Mouse (Mus musculus): ENCODE results near the gene Sla2. TPM values are rescaled to one million over a fixed set of nuclear protein-coding genes. Genes with fewer than 3 reads are reported as not detected.

Gene Sla2
- polyA plus RNA-seq, 1 experiment from 2014 or later, result 0.21 TPM

DNA sequence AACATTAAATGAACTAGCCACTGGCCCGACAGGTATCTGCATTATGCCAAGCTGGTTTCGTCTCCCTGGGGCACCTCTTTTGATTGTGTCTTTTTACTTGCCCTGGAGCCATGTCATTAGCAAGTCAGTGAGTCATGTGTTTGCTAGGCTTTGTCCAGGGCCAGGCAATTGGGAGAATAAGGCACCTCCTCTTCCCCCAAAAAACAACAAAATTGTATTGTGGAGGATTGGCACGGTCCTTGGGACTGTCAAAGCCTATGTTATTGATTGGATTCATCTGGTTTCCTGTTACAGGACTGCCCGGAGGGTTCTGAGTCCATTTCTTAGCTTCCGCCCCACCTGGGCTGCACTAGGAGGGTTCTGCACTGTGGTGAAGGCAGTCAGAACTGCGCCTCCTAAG lies 39.3 kb downstream of the Sla2 start:
- WGBS, result 74% methylated on average over 6 of the region's 6 CpGs

DNA sequence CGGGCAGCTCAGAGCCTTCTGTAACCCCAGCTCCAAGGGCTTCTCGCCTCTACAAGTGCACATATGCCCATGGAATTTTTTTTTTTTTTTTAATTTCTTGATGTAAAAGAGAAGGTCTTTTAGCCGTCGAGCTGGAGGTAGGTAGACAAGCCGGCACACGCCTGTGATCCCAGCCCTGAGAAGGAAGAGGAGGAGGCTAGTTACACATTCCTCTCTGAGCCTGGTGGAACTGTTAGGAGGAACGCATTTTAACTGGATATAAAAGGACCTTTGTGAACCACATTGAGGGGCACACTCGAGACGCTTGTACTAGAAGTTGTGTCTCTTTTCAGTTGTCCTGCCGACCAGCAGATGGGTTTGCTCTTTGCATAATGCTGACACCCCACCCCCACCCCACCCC lies 42.3 kb downstream of the Sla2 start:
- no peak overlapping the region for H3K4me2 ChIP-seq
- no peaks in the 10 kb centered on the region for H3K9me3 ChIP-seq (ENCODE audit: low read depth, low read length)
- H3K4me3 ChIP-seq (ENCODE audit: low read depth, low read length), result no peak overlapping the region
- 33% methylated on average over 10 of the region's 10 CpGs for WGBS
- DNase-seq (peak; percentile 24), ATAC-seq (ENCODE audit: insufficient read depth) (no peak)
- H3K36me3 ChIP-seq (ENCODE audit: insufficient read depth), result peaks cover 55% of the 10 kb centered on the region
- TF ChIP-seq CTCF (IDR thresholded peaks at IDR 0.05; ENCODE audit: low read depth), result no peak
- H3K4me1 ChIP-seq (ENCODE audit: insufficient read depth), result peaks cover 36% of the 10 kb centered on the region
- no peak overlapping the region; the same call in 1 of the 2 replicates for H3K9ac ChIP-seq
- no peaks in the 10 kb centered on the region for H3K27me3 ChIP-seq (ENCODE audit: insufficient read depth, low read length)
- peak overlapping the region; percentile 64 for H3K27ac ChIP-seq (ENCODE audit: low read depth)

More for the DNA sequence above, 39.3 kb downstream of the Sla2 start:
- no peak for TF ChIP-seq CTCF (IDR thresholded peaks at IDR 0.05; ENCODE audit: low read depth)
- H3K9ac ChIP-seq, result no peak overlapping the region
- DNase-seq (no peak), ATAC-seq (ENCODE audit: insufficient read depth) (no peak)
- H3K36me3 ChIP-seq (ENCODE audit: insufficient read depth), result peaks cover 82% of the 10 kb centered on the region
- no peak overlapping the region for H3K4me3 ChIP-seq (ENCODE audit: low read depth, low read length)
- H3K4me1 ChIP-seq (ENCODE audit: insufficient read depth), result peaks cover 26% of the 10 kb centered on the region
- no peak overlapping the region for H3K4me2 ChIP-seq
- no peak overlapping the region for H3K27ac ChIP-seq (ENCODE audit: low read depth)
- H3K27me3 ChIP-seq (ENCODE audit: insufficient read depth, low read length), result no peaks in the 10 kb centered on the region
- H3K9me3 ChIP-seq (ENCODE audit: low read depth, low read length), result no peaks in the 10 kb centered on the region

GRCm38 (mm10) chr2:156843331-156843730 lies 43.7 kb downstream of the Sla2 start:
- no peak for ATAC-seq (ENCODE audit: insufficient read depth)
- H3K9ac ChIP-seq, result no peak overlapping the region
- 65% methylated on average over 10 of the region's 10 CpGs for WGBS
- H3K36me3 ChIP-seq (ENCODE audit: insufficient read depth), result peaks cover 41% of the 10 kb centered on the region
- no peak for TF ChIP-seq CTCF (IDR thresholded peaks at IDR 0.05; ENCODE audit: low read depth)
- H3K4me3 ChIP-seq (ENCODE audit: low read depth, low read length), result no peak overlapping the region; the same call in 1 of the 2 replicates
- no peak overlapping the region for H3K27ac ChIP-seq (ENCODE audit: low read depth)
- H3K27me3 ChIP-seq (ENCODE audit: insufficient read depth, low read length), result no peaks in the 10 kb centered on the region
- peaks cover 38% of the 10 kb centered on the region for H3K4me1 ChIP-seq (ENCODE audit: insufficient read depth)
- DNase-seq, result no peak
- peak overlapping the region; percentile 75 for H3K4me2 ChIP-seq
- no peaks in the 10 kb centered on the region for H3K9me3 ChIP-seq (ENCODE audit: low read depth, low read length)

GRCm38 (mm10) chr2:156842711-156843110 lies 44.3 kb downstream of the Sla2 start:
- Histone ChIP-seq H3K9ac (peak overlapping the region; percentile 86), H3K9me3 (ENCODE audit: low read depth, low read length) (no peaks in the 10 kb centered on the region), H3K4me1 (ENCODE audit: insufficient read depth) (peaks cover 41% of the 10 kb centered on the region), H3K4me2 (peak overlapping the region; percentile 75), H3K27ac (ENCODE audit: low read depth) (peak overlapping the region; percentile 96), H3K27me3 (ENCODE audit: insufficient read depth, low read length) (no peaks in the 10 kb centered on the region), H3K4me3 (ENCODE audit: low read depth, low read length) (peak overlapping the region; percentile 91), H3K36me3 (ENCODE audit: insufficient read depth) (peaks cover 35% of the 10 kb centered on the region)
- ATAC-seq (ENCODE audit: insufficient read depth) (no peak), DNase-seq (peak; percentile 65)
- no peak for TF ChIP-seq CTCF (IDR thresholded peaks at IDR 0.05; ENCODE audit: low read depth)
- 10% methylated on average over 11 of the region's 11 CpGs for WGBS

DNA sequence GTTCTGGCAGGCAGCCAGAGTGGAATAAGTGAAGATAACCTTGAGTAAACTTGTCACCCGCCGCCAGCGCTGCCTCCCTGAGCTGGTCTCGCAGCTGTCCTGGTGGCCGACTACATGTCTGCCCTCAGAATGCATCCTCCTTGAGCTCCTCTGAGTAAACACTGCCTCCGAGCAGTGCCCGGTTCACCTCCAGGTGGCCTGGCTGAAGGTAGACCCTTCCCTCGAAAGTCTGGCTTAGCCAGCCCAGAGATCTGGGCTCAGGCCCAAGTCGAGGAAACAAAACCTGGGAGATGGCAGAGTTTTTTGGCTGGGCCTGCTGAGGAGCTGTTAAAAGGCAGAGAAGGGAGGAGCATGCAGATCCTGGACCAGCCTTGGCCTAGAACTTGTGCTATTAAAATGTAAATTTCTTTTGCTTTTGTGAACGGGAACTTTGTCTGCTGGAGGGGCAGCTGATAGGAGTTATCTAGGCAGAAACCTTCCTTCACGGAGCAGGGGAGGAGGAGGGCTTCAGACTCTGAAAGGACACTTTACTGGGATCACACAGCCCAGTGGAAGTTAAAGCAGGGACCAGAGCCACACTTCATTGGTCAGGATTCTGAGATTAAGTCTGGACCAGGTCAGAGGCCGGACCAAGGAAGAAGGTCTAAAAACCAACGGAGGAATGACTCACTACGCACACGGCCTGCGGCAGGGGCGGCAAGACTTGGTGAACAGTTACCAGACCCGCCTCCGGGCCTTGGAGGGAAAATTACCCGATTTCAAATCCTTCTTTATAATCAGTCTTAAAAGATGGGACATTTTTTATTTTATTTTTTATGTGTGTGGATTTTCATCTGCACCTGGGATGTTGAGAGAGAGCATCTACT lies 44.9 kb downstream of the Sla2 start:
- Histone ChIP-seq H3K27ac (ENCODE audit: low read depth) (peak overlapping the region; percentile 96), H3K9me3 (ENCODE audit: low read depth, low read length) (no peaks in the 10 kb centered on the region), H3K27me3 (ENCODE audit: insufficient read depth, low read length) (no peaks in the 10 kb centered on the region), H3K4me1 (ENCODE audit: insufficient read depth) (peaks cover 41% of the 10 kb centered on the region), H3K9ac (peak overlapping the region; percentile 86), H3K36me3 (ENCODE audit: insufficient read depth) (peaks cover 34% of the 10 kb centered on the region), H3K4me3 (ENCODE audit: low read depth, low read length) (peak overlapping the region; percentile 91), H3K4me2 (peak overlapping the region; percentile 75)
- ATAC-seq (ENCODE audit: insufficient read depth) (peak; percentile 16; the same call in 1 of the 2 replicates), DNase-seq (peak; percentile 84)
- peak; percentile 44 for TF ChIP-seq CTCF (IDR thresholded peaks at IDR 0.05; ENCODE audit: low read depth)
- WGBS, result 4% methylated on average over 20 of the region's 20 CpGs

DNA sequence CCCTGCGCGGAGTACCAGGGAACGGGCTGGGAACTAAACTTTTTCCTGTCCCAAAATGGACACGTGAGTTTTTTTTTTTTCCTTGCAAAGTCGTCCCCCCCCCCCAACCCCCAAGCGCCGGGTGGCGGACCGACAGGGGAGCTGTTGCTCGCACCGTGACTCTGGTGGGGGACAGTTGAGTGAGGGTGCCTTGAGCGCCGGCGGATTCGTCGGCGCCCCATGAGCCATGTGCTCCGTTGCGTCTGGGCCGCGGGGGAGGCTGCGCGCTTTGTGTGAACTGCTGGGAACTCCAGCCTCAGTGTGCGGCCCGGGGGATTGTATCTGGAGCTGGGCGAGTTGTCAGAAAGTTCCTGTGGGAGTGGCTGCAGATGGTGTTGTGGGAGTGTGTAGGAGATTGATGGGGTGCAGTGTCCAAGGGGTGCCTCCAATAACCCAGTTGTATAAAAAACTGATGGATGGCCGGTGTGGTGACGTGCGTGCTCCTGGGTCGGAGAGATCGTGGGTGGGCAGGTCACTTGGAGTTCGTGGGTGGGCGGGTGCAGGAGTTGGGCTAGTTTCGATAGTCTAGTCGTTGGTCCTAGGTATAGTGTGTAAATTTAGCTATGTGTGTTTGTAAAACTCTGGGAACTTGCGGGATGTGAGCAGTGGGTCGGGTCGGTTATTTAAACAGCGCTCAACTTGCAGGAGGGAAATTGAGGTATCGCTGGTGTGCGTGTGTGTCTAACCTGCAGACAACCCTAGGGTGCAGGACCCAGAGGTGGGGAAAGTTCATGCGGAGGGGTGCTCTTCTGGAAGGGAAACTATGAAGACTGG lies 45.8 kb downstream of the Sla2 start:
- ATAC-seq (ENCODE audit: insufficient read depth) (peak; percentile 46), DNase-seq (peak; percentile 87)
- Histone ChIP-seq H3K27ac (ENCODE audit: low read depth) (peak overlapping the region; percentile 96), H3K4me1 (ENCODE audit: insufficient read depth) (peaks cover 41% of the 10 kb centered on the region), H3K4me3 (ENCODE audit: low read depth, low read length) (peak overlapping the region; percentile 91), H3K9me3 (ENCODE audit: low read depth, low read length) (no peaks in the 10 kb centered on the region), H3K27me3 (ENCODE audit: insufficient read depth, low read length) (no peaks in the 10 kb centered on the region), H3K36me3 (ENCODE audit: insufficient read depth) (peaks cover 32% of the 10 kb centered on the region), H3K4me2 (peak overlapping the region; percentile 75), H3K9ac (peak overlapping the region; percentile 86)
- WGBS, result under 1% methylated on average over 42 of the region's 42 CpGs
- peak; percentile 34; the same call in 1 of the 2 replicates for TF ChIP-seq CTCF (IDR thresholded peaks at IDR 0.05; ENCODE audit: low read depth)

All from lung, embryonic 14.5 days (tissue).